Mouse (Mus musculus): ENCODE results near the gene Anapc7.

Anapc7 gene

GRCm38 (mm10) chr5:122491385-122491784 is 69.9 kb downstream of the Anapc7 start:
- in situ Hi-C loops (cut with MboI, MseI) = no loop called here

- in situ Hi-C loops (cut with MboI, MseI) = no loop called here
Observed at GRCm38 (mm10) chr5:122493035-122493434, 71.5 kb downstream of the Anapc7 start.

- in situ Hi-C loops (cut with MboI, MseI) = no loop called here
Observed at GRCm38 (mm10) chr5:122494449-122494848, 73.0 kb downstream of the Anapc7 start.

Measured in T-helper 2 cell (primary cell).